Mouse (Mus musculus) adrenal gland, adult (tissue): Measurements from ENCODE around the gene P2rx6.
"Not testable (repeated sequence)": the region's sequence is repeated elsewhere in the genome, so short reads cannot be mapped to it uniquely, and the experiment has no call there.

Experiments used
- DNase-seq, 2 experiments: peaks; one replicate each; pipeline ENCODE4 v3.0.0; 2022 to 2023; ENCODE audit warnings: low spot score in 1 of 2; ENCODE audit not compliant: inconsistent age in 2 of 2

Gene P2rx6

DNA sequence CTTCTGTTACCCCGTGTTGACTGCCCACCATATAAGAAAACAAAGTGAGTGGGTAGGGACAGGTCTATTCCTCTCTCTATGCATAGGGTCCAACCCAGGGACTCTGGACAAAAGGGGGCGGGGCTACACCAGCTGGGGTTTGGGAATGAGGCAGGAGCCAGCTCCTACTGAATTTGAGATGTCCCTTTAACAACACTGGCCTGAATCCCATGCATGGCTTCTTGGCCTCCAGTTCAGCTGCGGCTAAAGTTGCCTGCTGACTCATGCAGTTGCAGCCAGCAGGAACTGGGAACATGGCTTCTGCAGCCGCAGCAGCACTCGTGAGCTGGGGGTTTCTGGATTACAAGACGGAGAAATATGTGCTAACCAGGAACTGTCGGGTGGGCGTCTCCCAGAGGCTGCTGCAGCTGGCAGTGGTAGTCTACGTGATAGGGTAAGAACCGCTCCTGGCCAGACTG, at the start of gene P2rx6:
TSS of gene P2rx6 (plus strand) at position 135 of the 458 bp plus-strand sequence.
- DNase-seq, result peak in 1 of 2 experiments; percentile 53

DNA sequence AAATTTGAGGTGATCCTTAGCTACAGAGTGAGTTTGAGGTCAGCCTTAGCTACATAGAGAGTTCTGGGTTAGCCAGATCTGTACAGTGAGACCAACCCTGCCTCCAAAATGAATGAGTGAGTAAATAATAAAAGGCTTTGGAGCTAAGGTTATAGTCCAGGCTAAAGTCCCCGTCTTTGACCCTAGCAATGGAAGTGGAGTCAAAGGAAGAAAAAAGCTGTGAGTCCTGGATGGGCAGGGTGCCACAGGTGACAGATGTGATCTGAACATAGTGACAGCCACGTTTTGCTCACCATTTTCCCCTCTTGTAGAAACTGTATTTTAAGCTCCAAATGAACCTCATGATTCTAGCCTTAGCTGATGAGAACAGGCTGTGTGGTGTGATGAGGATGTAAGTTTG, 42.8 kb upstream of the P2rx6 start:
- no peak for DNase-seq

DNA sequence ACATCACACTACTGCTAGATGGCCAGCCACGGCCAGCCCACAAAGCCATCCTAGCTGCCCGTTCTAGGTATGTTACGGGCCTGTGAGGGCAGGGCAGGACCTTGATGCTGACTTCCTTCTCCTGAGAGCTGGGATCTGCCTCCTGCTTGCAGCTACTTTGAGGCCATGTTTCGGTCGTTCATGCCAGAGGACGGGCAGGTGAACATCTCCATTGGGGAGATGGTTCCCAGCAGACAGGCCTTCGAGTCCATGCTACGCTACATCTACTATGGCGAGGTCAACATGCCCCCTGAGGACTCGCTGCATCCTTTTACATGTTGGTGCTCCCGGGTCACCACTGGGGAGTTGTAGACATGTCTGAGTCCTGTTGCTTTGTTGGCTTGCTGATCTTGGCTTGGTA, 37.5 kb upstream of the P2rx6 start:
- DNase-seq, result no peak

DNA sequence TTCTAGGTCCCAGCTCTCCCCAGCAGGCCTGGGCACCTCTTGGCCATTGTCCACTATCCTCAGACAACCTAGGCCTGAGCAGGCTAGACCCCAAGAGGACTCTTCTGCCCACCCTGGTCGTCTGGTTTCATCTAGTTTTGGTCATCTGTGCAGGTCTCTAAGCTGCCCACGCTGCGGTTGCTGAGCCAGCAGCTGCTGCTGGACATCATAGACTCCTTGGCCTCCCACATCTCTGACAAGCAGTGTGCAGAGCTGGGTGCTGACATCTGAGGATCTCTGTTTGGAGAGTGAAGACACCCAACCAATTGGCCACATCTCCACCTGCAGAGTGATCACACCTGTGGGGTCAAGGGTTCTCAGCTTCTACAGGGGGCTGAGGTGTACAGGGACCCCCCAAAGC, 36.2 kb upstream of the P2rx6 start:
- DNase-seq, result no peak

GRCm38 (mm10) chr16:17526223-17526622, 35.5 kb upstream of the P2rx6 start:
- DNase-seq, result no peak

DNA sequence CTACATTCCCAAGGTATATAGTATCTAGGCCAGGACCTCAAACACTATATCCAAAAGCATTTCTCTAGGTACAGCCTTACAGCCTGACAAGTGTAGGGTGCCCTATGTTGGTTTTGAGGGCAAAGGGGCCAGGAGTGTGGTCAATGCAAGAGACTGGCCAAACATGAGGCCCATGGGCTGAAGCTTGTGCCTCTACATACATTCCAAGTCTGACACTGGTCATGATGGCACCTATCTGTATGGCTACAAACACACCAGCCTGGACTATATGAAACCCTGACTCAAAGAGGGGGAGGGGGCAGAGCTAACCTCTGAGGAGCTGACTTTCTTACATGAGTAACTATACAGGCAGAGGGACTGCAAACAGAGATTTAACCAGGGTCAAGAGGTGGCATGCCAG, 34.1 kb upstream of the P2rx6 start:
- no peak for DNase-seq

DNA sequence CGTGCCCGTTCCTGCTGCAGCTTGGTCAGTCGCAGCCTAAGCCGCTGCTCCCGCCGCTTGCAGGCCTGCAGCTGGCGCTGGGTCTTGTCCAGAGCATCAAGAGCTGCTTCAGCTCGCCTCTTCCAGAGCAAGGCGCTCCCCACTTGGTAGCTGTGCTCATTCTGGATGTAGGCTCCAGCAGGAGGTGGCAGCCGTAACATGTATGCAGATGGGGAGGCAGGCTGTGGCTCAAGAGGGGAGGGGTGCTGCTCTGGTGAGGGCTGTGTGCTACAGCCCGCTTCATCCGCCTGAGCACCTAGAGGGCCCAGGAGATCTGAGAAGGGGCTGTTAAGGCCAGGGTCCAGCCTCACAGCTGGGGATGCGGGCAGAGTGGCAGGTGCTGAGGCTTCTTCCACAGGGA, 33.4 kb upstream of the P2rx6 start:
- peak in 1 of 2 experiments; percentile 34 for DNase-seq

- DNase-seq, result no peak
Measured at GRCm38 (mm10) chr16:17529981-17530586, 31.6 kb upstream of the P2rx6 start.

GRCm38 (mm10) chr16:17530640-17531288, 30.9 kb upstream of the P2rx6 start, which contains the start of gene Thap7:
Gene Thap7 (minus strand): TSS chr16:17531136.
- DNase-seq, result peak; percentile 98 to 99

DNA sequence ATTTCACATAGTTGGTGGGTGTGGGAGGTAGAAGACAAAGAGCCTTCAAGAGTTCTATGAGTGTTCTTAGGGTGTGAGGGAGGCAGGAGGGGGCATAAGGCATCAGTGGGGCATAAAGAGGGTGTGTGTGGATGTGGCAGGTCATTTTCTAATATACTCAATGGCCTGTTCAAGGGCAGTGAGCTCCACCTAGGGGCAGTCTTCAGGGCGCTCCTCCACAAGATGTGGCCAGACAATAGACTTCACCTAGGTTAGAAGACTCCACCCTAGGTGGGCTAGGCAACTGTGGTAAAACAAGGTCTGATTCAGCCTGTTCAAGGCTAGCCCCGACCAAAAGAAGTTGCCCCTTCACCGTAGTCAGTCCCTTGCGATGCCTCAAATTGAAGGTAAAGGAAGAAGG, 29.4 kb upstream of the P2rx6 start:
- peak in 1 of 2 experiments; percentile 51 for DNase-seq

DNA sequence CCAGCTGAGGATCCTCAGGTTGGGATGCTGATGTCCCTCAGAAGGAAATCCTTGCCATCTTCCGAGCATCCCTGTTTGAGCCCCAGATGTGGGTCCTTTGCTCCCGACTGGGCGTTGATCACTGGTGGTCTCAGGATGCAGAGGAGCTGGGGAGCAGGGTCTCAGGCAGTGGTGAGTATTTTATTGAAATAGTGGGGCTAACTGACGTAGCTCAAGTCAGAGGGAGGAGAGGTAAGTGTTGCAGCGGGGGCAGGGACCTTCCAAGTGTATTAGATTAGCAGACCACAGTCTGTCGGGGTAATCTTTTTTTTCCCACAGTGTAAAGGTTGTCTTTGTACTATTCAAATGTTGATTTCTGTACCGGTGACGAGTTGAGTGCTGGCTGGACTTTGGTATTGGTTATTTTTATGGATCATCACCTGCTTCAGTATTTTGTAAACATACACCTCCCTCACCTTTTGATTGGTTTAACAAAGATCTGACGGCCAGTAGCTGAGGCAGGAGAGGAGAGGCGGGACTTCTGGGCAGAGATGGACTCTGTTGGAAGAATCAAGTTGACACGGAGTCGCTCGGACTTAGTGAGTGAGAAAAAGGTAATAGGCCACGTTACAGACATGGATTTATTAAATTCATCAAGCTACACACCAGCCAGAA, 28.9 kb upstream of the P2rx6 start:
- no peak for DNase-seq

GRCm38 (mm10) chr16:17536584-17536983, 25.1 kb upstream of the P2rx6 start:
- peak in 1 of 2 experiments; percentile 46 for DNase-seq

DNA sequence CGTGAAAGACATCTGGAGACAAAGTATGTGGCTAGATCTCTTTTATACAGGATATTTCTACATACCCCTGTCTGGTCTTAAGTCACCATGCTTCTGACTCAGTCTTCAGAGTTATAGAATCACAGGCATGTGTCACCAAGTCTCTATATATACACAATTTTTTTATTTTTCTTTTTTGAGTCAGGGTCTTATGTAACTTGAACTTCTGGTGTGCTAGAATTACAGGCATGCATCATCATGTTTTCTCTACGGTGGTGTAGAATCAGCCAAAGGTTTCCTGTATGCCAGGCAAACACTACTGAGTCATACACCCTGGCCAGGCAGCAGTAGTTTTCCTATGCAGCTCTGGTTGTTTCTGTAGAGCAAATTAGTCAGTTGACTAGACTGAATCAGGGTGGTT, 19.1 kb upstream of the P2rx6 start:
- no peak for DNase-seq

DNA sequence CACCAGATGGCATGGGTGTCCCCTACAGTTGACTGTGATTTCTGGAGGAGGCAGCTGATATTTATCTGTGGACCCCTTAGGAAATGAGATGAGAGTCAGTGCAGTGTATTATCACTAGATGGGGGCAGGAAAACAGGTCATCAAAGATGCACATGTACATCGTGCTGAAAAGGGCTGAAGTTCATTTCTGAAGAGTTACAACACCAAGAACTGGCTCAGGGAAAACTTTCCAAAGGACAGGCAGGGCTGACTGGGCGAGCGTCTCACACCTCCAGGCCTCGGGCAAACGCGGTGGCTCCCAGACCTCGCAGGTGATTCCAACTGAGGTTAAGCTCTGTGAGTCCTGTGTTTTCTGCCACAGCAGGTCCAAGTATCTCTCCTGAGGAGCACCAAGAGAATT, 8.8 kb upstream of the P2rx6 start:
- DNase-seq, result no peak

- peak; percentile 46 to 66 for DNase-seq
Measured at GRCm38 (mm10) chr16:17553910-17554685, 7.6 kb upstream of the P2rx6 start.

GRCm38 (mm10) chr16:17554702-17555101, 7.0 kb upstream of the P2rx6 start:
- DNase-seq, result not testable (repeated sequence)

DNA sequence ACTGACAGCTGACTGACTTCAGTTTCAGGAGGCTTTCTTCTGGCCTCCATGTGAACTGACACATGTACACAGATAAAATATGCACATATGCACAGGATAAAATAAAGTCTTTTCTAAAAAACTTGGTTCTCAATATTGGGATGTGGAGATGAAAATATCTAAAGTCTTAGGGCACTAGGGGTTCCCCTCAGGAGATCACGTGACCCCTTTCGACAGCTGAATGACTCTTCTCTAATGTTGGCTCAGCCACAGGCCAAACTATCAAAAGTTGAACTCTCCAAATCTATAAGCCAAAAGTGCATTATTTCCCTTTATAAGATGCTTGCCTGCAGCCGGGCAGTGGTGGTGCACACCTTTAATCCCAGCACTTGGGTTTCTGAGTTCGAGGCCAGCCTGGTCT, 5.5 kb upstream of the P2rx6 start:
- no peak for DNase-seq

DNA sequence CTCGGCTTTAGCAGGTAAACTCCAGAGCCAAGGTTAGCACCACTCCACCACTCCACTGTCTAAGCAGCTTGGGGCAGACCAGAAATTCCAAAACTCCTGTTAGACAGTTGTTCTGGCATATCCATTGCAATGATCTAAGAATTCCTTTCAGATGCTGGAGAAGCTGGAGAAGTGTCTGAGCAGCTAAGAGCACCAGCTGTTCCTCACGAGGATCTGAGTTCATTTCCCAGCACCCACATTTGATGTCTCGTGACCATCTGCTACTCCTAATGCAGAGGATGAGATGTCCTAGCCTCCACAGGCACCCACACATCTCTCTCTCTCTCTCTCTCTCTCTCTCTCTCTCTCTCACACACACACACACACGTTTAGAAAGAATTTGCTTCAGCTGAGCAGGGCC, 4.8 kb upstream of the P2rx6 start:
- DNase-seq, result no peak

GRCm38 (mm10) chr16:17557947-17558480, 3.7 kb upstream of the P2rx6 start:
- DNase-seq, result peak; percentile 75 to 90

DNA sequence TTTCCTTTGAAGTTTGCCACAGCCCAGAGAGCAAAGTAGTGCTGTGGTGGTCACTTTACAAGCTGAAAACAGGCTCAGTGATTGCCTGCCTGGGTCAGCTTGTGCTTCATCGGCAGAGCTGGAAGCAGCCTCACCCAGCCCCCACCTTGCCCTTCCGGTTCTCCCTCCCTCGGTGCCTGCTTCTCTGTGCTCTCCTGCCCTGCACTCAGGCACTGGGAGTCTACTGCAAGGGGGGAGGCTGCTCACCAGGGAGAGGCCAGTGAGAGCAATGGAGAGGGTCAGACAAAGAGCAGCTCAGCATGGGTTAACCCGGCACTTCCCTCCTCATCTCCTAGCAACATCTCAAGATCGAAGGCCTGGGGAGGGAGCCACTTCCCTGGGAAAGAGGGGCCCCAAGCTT, 2.9 kb upstream of the P2rx6 start:
- no peak for DNase-seq

GRCm38 (mm10) chr16:17559396-17560027, 2.2 kb upstream of the P2rx6 start:
- no peak for DNase-seq
